In the genomic region with DNA sequence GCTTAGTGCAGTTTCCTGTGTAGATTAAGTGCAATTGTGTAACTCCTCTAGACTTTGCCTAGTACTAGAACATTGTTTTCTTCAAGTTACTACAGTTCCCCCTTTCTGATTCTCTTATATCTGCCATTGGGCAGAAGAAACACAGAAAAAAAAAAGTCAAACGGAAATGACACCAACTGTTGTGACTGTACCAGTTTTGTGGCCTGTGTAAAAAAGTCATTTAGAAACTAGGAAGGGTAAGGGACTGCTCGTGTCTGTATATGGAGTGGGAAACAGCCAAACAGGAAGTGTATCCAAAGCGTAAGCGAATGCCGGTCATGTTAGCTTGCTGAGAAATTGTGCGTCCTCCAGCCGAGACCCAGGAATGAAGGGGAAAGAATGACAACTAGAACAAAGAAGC, we compare ENCODE assay signal across 11 mouse cellular contexts. TPM values are rescaled to one million over a fixed set of nuclear protein-coding genes. Genes with fewer than 3 reads are reported as not detected.
DNase-seq lines count a peak whose midpoint lies in the region; ATAC-seq and TF ChIP-seq lines count a peak whose summit lies in the region.
"Had no signal": no experiment of that assay in that cellular context is flagged by ENCODE, and none has a peak within 500 bp of the region (broad histone marks: within the 10 kb centered on the region; RNA-seq: fewer than 3 reads in every experiment).

No protein-coding gene starts in this region.

- H3K9me3 ChIP-seq in intestine, postnatal 0 days (ENCODE audit: control insufficient read depth) = no peaks in the 10 kb centered on the region
- no peaks in the 10 kb centered on the region for H3K9me3 ChIP-seq in intestine, embryonic 16.5 days (ENCODE audit: control insufficient read depth, low read length)
- H3K9me3 ChIP-seq: hindbrain, embryonic 10.5 days had no signal

- H3K4me3 ChIP-seq in intestine, postnatal 0 days (ENCODE audit: low read depth, low read length) = no peak overlapping the region
- no peak overlapping the region for H3K4me3 ChIP-seq in intestine, embryonic 16.5 days (ENCODE audit: low read length)
- H3K4me3 ChIP-seq in thymus, adult 2 months (ENCODE audit: control insufficient read depth, insufficient read depth, low read length) = no peak overlapping the region
- H3K4me3 ChIP-seq in cerebellum, adult 2 months (replicated peaks; ENCODE audit: insufficient read depth, low read depth, low read length) = no peak overlapping the region
- H3K4me3 ChIP-seq: hindbrain, embryonic 10.5 days had no signal

- WGBS in intestine, postnatal 0 days = 67% methylated on average over 7 of the region's 7 CpGs
- WGBS in intestine, embryonic 16.5 days = 70% methylated on average over 7 of the region's 7 CpGs
- WGBS in thymus, adult 2 months = 35% methylated on average over 7 of the region's 7 CpGs
- 82% methylated on average over 7 of the region's 7 CpGs for WGBS in cerebellum, adult 2 months

- H3K36me3 ChIP-seq in intestine, postnatal 0 days (ENCODE audit: control insufficient read depth, insufficient read depth) = no peaks in the 10 kb centered on the region
- H3K36me3 ChIP-seq in intestine, embryonic 16.5 days (ENCODE audit: control insufficient read depth, insufficient read depth, low read length) = no peaks in the 10 kb centered on the region
- H3K36me3 ChIP-seq in thymus, adult 2 months (ENCODE audit: control insufficient read depth, insufficient read depth, low read length) = no peaks in the 10 kb centered on the region

- peak; percentile 2 for DNase-seq in thymus, adult 2 months
- DNase-seq in thymus, postnatal 10 days (ENCODE audit: low spot score in 2 of 2) = no peak
- peak; percentile 3 for DNase-seq in lung, postnatal 14 days
- DNase-seq in cerebellum, adult 2 months = no peak
- DNase-seq in ovary, postnatal 10 days (ENCODE audit: low spot score) = no peak
- no peak for DNase-seq in cerebellum, postnatal 36 days
- DNase-seq: gastrocnemius, postnatal 14 days had no signal

- H3K9ac ChIP-seq in intestine, postnatal 0 days (ENCODE audit: low read depth, low read length) = no peak overlapping the region
- no peak overlapping the region for H3K9ac ChIP-seq in intestine, embryonic 16.5 days (ENCODE audit: low read depth, low read length)

- H3K27ac ChIP-seq in intestine, postnatal 0 days (ENCODE audit: low read depth, low read length) = peak overlapping the region; percentile 28; the same call in 1 of the 2 replicates
- H3K27ac ChIP-seq in intestine, embryonic 16.5 days (ENCODE audit: low read length) = no peak overlapping the region
- H3K27ac ChIP-seq in thymus, adult 2 months (ENCODE audit: control insufficient read depth, insufficient read depth, low read length) = peak overlapping the region; percentile 47; the same call in 1 of the 2 replicates
- H3K27ac ChIP-seq in cerebellum, adult 2 months (ENCODE audit: insufficient read depth, low read length) = no peak overlapping the region
- H3K27ac ChIP-seq: hindbrain, embryonic 10.5 days had no signal

- no peak for TF ChIP-seq CTCF in intestine, postnatal 0 days (IDR thresholded peaks at IDR 0.05; ENCODE audit: low read depth)
- no peak for TF ChIP-seq CTCF in thymus, adult 2 months (IDR thresholded peaks at IDR 0.05; ENCODE audit: borderline replicate concordance, control insufficient read depth, extremely low read depth, insufficient read depth, low read length, poor library complexity)
- no peak for TF ChIP-seq CTCF in cerebellum, adult 2 months (IDR thresholded peaks at IDR 0.05; ENCODE audit: borderline replicate concordance, insufficient read depth, low read depth, low read length)

- TF ChIP-seq POLR2A in thymus, adult 2 months (IDR thresholded peaks at IDR 0.05; ENCODE audit: control insufficient read depth, extremely low read depth, insufficient read depth, low read length, poor library complexity) = no peak
- TF ChIP-seq POLR2A in cerebellum, adult 2 months (IDR thresholded peaks at IDR 0.05; ENCODE audit: borderline replicate concordance, insufficient read depth, low read length) = no peak

- no peaks in the 10 kb centered on the region for H3K27me3 ChIP-seq in intestine, postnatal 0 days (replicated peaks; ENCODE audit: control insufficient read depth, insufficient read depth, low read length)
- H3K27me3 ChIP-seq in intestine, embryonic 16.5 days (replicated peaks; ENCODE audit: control insufficient read depth, insufficient read depth, low read length) = no peaks in the 10 kb centered on the region
- H3K27me3 ChIP-seq in thymus, adult 2 months (ENCODE audit: control insufficient read depth, insufficient read depth, low read length) = no peaks in the 10 kb centered on the region
- no peaks in the 10 kb centered on the region for H3K27me3 ChIP-seq in cerebellum, adult 2 months (ENCODE audit: control insufficient read depth, insufficient read depth, low read length)

- no peak overlapping the region for H3K4me2 ChIP-seq in intestine, postnatal 0 days (replicated peaks; ENCODE audit: low read depth)
- H3K4me2 ChIP-seq in intestine, embryonic 16.5 days (ENCODE audit: low read depth, low read length) = no peak overlapping the region

- no peak for ATAC-seq in intestine, postnatal 0 days
- no peak for ATAC-seq in intestine, embryonic 16.5 days

- H3K4me1 ChIP-seq in intestine, postnatal 0 days (replicated peaks; ENCODE audit: control insufficient read depth, insufficient read depth, low read length) = no peaks in the 10 kb centered on the region
- H3K4me1 ChIP-seq in intestine, embryonic 16.5 days (ENCODE audit: control insufficient read depth, insufficient read depth, low read length) = no peaks in the 10 kb centered on the region
- peaks cover 2% of the 10 kb centered on the region for H3K4me1 ChIP-seq in thymus, adult 2 months (replicated peaks; ENCODE audit: control insufficient read depth, insufficient read depth, low read length)
- H3K4me1 ChIP-seq in cerebellum, adult 2 months (ENCODE audit: control insufficient read depth, insufficient read depth, low read length) = no peaks in the 10 kb centered on the region
- H3K4me1 ChIP-seq: hindbrain, embryonic 10.5 days had no signal

RNA-seq across cellular contexts. Expression of gene Dcun1d5, which starts 37.1 kb away (rescaled TPM):
- 73.5 and 78.9 TPM in 2 replicates for polyA plus RNA-seq in intestine, postnatal 0 days (2015; fragmentation: Nextera tagmentation; extraction: Ambion mirVana)
- polyA plus RNA-seq in intestine, embryonic 16.5 days (2015; fragmentation: Nextera tagmentation; extraction: Ambion mirVana) = 82.1 and 84.5 TPM in 2 replicates
- 46.2 and 64.8 TPM in 2 replicates for polyA plus RNA-seq in thymus, adult 2 months (2012; rRNA removed)
- 51.9 and 53.9 TPM in 2 replicates for polyA plus RNA-seq in cerebellum, adult 2 months (2012; rRNA removed)

RNA-seq across cellular contexts. Expression of gene Dync2h1, which starts 37.2 kb away (rescaled TPM):
- 3.1 and 4.3 TPM in 2 replicates for polyA plus RNA-seq in intestine, postnatal 0 days (2015; fragmentation: Nextera tagmentation; extraction: Ambion mirVana)
- 8.1 and 8.3 TPM in 2 replicates for polyA plus RNA-seq in intestine, embryonic 16.5 days (2015; fragmentation: Nextera tagmentation; extraction: Ambion mirVana)
- polyA plus RNA-seq in thymus, adult 2 months (2012; rRNA removed) = 1.1 and 1.2 TPM in 2 replicates
- 6.6 and 6.9 TPM in 2 replicates for polyA plus RNA-seq in cerebellum, adult 2 months (2012; rRNA removed)

RNA-seq across cellular contexts. Expression of gene Mmp13, which starts 50.9 kb away (rescaled TPM):
- 1.7 and 1.9 TPM in 2 replicates for polyA plus RNA-seq in intestine, postnatal 0 days (2015; fragmentation: Nextera tagmentation; extraction: Ambion mirVana)
- 1.3 and 1.5 TPM in 2 replicates for polyA plus RNA-seq in intestine, embryonic 16.5 days (2015; fragmentation: Nextera tagmentation; extraction: Ambion mirVana)
- polyA plus RNA-seq in thymus, adult 2 months (2012; rRNA removed) = 0.20 and 0.36 TPM in 2 replicates
- 0.05 TPM in 1 of 2 replicates, not detected in the other for polyA plus RNA-seq in cerebellum, adult 2 months (2012; rRNA removed)
- polyA plus RNA-seq: hindbrain, embryonic 10.5 days; neural tube, embryonic 11.5 days had no signal

Comparison
In these comparisons a context has a peak if more than half of its experiments do, and no peak if none do; other contexts are left out.
1. H3K27ac ChIP-seq: peak in intestine, postnatal 0 days (single experiment) and thymus, adult 2 months (single experiment); none in intestine, embryonic 16.5 days (single experiment) and cerebellum, adult 2 months (single experiment).
2. DNase-seq: peak in thymus, adult 2 months (single experiment) and lung, postnatal 14 days (single experiment); none in thymus, postnatal 10 days (0 of 2), cerebellum, adult 2 months (0 of 2), ovary, postnatal 10 days (single experiment) and cerebellum, postnatal 36 days (0 of 2).